Mouse (Mus musculus) CH12.LX (cell line): Measurements from ENCODE around the gene Ncor2.

ENCODE experiments used
- CTCF ChIP-seq, 2 experiments: IDR thresholded peaks in 1 of 2; conservative IDR thresholded peaks in 1 of 2; 2 replicates each; pipeline ENCODE4 v1.5.1; 2011 to 2012; ENCODE audit warnings: low read depth in 2 of 2, low read length in 2 of 2, improper control_type of control experiment in 1 of 2, inconsistent platforms in 1 of 2, mild to moderate bottlenecking in 1 of 2, moderate library complexity in 1 of 2
- EP300 ChIP-seq: IDR thresholded peaks from 2 replicates; pipeline ENCODE4 v1.6.1; 2011; ENCODE audit warnings: low read length, improper control_type of control experiment
- GABPA ChIP-seq: IDR thresholded peaks from 2 replicates; pipeline ENCODE4 v1.6.1; 2012; ENCODE audit warnings: low read depth, low read length, improper control_type of control experiment, inconsistent platforms; ENCODE audit not compliant: insufficient replicate concordance
- KAT2A ChIP-seq: IDR thresholded peaks from 2 replicates; pipeline ENCODE4 v1.6.1; 2012; ENCODE audit warnings: low read length, improper control_type of control experiment, inconsistent platforms; ENCODE audit not compliant: insufficient replicate concordance
- MAFK ChIP-seq: IDR thresholded peaks from 2 replicates; pipeline ENCODE4 v1.6.1; 2011; ENCODE audit warnings: low read length, improper control_type of control experiment; ENCODE audit not compliant: insufficient replicate concordance
- NELFE ChIP-seq: IDR thresholded peaks from 2 replicates; pipeline ENCODE4 v1.6.1; 2011; ENCODE audit warnings: low read depth, low read length, improper control_type of control experiment
- POLR2A ChIP-seq: IDR thresholded peaks from 2 replicates; pipeline ENCODE4 v1.6.1; 2011; ENCODE audit warnings: low read depth, mild to moderate bottlenecking, improper control_type of control experiment, low read length
- POLR2AphosphoS2 ChIP-seq: IDR thresholded peaks from 2 replicates; pipeline ENCODE4 v1.6.1; 2011; ENCODE audit warnings: low read depth, low read length, improper control_type of control experiment
- SIN3A ChIP-seq: IDR thresholded peaks from 2 replicates; pipeline ENCODE4 v1.6.1; 2012; ENCODE audit warnings: low read length, improper control_type of control experiment, inconsistent platforms
- ZNF384 ChIP-seq: IDR thresholded peaks from 2 replicates; pipeline ENCODE4 v1.6.1; 2012; ENCODE audit warnings: low read depth, low read length, improper control_type of control experiment, inconsistent platforms

DNA sequence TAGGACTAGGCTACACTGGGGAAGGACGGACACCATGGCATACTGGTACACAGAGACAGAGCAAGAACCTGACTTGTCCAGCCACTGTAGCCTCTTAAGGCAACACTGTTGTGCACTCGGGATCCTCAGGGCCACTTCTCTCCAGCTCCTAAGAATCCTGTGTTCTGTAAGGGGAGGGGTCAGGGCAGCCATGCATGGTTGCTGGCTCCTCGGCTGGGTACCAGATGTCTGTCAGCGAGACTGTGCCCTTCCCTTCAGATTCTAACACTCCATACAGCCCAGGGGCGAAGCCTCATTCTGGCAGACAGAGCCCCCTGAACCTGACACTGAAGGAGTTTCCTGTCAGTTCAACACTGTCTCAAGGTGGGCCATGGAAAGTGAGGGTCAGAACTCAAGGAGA is 109.6 kb downstream of the Ncor2 start:
- no peak for TF ChIP-seq NELFE
- no peak for TF ChIP-seq CTCF (conservative IDR thresholded peaks at IDR 0.05 in 1 of 2, IDR thresholded peaks at IDR 0.05 in 1 of 2; ENCODE audit: low read depth in 2 of 2, low read length in 2 of 2)
- TF ChIP-seq SIN3A, result no peak
- no peak for TF ChIP-seq MAFK
- no peak for TF ChIP-seq EP300
- no peak for TF ChIP-seq KAT2A
- TF ChIP-seq ZNF384, result no peak
- no peak for TF ChIP-seq POLR2A
- no peak for TF ChIP-seq GABPA
- TF ChIP-seq POLR2AphosphoS2, result no peak
